Mouse (Mus musculus) spleen, adult 18-20 months (tissue): ENCODE results near the gene Krt32.

Experiments
- DNase-seq, 2 experiments: peaks; one replicate each; pipeline ENCODE4 v3.0.0; 2022; ENCODE audit warnings: mixed read lengths in 2 of 2

Krt32 gene

DNA sequence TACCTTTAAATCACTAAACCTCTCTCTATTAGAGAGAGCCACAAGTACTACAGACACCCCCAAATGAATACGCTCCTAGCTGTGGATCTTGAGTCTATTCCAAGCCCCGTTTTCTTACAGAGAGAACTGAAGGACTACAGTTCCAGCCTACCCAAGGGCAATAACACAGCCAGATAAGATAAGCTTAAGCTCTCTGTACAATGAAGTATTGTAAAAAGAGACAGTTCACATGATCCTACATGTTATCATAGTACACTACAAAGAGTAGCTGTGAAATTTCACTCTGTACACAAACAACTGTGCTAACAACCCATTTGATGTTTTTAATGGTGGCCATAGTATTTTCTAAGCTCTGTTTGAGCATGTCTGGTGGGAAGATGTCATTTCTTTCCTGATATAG lies 40.8 kb downstream of the Krt32 start:
- no peak for DNase-seq

DNA sequence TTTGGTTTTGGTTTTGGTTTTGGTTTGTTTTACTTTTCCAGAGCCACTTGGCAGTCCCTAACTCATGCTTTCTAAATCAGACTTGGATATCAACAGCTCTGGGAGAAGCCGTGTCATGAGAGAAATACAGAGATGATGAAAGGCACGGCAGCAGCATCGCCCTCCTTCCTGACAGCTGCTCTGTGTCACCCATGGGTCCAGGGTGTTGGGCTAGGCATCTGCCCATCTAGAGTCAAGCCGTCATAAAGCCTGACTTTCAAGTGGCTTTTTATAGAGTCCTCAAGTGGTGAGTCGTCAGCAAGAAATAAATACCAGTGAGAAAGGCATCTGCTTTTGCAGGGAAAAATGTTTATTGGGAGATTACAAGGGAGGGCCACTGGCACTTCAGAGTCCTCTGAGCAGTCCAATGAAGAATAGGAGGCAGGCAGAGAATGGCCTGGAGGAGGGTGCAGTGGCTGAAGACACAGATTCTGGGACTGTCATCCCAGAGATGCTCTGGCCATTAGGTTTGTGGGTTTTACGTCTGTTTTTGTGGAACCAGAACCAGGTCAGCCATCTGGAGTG lies 41.6 kb downstream of the Krt32 start:
- no peak for DNase-seq

DNA sequence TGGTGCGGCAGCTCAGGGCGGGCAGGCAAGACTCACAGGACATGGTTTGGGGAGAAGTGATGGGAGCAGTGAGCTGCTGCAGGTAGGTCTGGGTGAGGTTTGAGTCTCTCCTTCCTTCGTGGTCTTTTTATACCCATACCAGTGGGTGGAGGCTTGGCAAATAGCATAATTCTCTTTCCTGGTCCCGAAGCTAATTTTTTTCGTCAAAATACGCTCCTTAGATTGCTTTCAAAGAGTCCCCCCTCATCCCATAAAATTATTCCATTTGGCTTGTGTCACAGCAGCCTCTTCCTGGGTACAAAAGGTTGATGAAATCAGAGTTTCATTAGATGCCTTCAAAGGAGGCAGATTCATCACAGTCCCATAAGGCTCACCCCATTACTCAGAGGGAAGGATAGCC lies 46.6 kb downstream of the Krt32 start, which contains the start of gene Krt34:
Krt34 (minus strand) TSS at position 101 of the 400 bp plus-strand sequence.
- DNase-seq = no peak
